Mouse (Mus musculus) heart, postnatal 36 days (tissue): ENCODE data around the gene Abhd11. TPM values are rescaled to one million over a fixed set of nuclear protein-coding genes. Genes with fewer than 3 reads are reported as not detected.
"Not testable (repeated sequence)": the region's sequence is repeated elsewhere in the genome, so short reads cannot be mapped to it uniquely, and the experiment has no call there.

Source experiments
- DNase-seq, 2 experiments: peaks; one replicate each; pipeline ENCODE4 v3.0.0; 2021 to 2022
- intact Hi-C: fragments of 180-260 bp; cut with DNase I; formaldehyde crosslinking; loops from one replicate; pipeline ENCODE4 v1.15.1; 2025
- total RNA-seq, 2 experiments: library from RNA; stranded (reverse); gene quantifications; 2 replicates each; pipeline ENCODE4 v1.2.3; 2021

Gene Abhd11
- total RNA-seq, 2 experiments from 2014 or later = 63.6 to 68.4 TPM

DNA sequence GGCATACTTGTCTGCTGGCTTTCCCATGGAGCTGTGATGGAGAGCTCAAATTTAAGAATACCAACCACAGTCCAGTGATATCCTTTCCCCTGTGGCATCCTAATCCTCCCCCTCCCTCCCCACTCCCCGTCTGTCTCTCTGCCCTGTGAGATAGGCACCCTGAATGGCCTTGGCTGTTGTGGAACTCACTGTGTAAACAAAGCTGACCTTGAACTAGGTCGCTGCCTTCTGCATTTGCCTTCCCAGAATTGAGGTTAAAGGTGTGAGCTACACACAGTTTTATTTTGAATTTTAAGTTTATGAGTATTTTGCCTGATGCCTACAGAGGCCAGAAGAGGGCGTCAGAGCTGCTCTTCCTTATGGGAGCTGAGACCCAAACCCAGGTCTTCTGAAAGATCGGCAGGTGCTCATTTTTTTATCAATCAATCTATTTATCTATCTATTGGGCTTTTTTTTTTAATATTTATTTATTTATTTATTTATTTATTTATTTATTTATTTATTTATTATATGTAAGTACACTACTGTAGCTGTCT, 7.3 kb downstream of the Abhd11 start:
- DNase-seq = no peak
- intact Hi-C loops = loop anchor here (5.0 to 10.0 kb wide), 2 partner anchors 86 to 269 kb away; no protein-coding TSS in a partner anchor

DNA sequence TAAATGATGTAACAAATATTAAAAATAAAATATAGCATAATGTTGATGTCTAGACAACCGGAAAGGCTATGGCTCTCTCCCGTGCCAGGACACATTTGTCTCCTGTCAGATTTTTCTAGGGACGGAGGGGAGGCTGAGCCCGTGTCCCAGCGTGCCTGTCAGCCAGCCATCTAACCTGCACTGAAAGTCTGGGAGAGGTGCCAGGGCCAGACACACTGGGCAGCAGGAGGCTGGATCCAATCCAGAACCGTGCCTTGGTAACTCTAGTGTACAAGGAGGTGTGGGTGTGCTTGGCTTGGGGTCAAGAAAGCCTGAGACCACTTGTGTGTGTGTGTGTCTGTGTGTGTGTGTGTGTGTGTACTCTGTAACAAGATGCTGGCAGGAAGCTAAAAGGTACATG, 12.9 kb downstream of the Abhd11 start:
- DNase-seq = peak; percentile 58 to 65
- intact Hi-C loops = no loop called here

DNA sequence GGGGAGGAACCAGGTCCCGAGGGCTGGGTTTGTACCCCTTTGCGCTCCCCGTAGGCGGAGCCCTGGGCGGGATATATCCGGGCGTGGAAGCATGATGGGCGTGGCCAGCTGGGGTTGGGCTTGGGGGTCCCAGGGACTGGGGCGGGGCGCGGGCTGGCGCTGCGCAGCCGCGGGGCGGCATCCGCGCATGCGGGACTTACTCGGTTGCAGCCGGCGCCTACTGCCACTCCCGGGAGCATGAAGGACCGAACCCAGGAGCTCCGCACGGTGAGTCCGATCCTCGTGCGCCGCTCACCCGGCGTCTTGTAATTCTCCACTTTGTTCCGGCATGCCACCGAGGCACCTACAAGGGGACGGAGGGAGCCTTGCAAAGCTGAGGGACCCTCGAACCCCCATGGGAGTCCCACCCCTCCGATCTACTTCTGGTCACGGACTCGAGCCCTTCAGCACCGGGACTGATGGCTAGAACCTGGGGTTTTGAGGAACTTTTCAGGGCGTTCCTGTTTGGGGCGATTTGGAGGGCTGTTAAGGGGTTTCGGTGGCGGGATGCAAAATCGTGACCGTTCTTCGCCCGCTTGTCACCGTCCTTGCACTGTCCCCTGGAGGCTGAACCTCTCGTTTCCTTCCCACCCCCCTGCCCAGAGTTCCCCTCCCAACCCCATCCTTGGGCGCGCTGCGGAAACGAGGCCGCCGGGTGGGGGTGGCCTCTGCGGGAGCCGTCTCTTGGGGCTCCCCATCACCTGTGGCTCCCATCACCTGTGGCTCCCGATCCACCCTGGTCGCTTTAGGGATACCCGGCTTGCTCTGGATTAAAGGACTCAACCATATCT, 14.6 kb downstream of the Abhd11 start, which contains the start of gene Stx1a:
Stx1a (plus strand) TSS at position 139 of the 830 bp plus-strand sequence.
- intact Hi-C loops = no loop called here
- peak; percentile 86 to 89 for DNase-seq

DNA sequence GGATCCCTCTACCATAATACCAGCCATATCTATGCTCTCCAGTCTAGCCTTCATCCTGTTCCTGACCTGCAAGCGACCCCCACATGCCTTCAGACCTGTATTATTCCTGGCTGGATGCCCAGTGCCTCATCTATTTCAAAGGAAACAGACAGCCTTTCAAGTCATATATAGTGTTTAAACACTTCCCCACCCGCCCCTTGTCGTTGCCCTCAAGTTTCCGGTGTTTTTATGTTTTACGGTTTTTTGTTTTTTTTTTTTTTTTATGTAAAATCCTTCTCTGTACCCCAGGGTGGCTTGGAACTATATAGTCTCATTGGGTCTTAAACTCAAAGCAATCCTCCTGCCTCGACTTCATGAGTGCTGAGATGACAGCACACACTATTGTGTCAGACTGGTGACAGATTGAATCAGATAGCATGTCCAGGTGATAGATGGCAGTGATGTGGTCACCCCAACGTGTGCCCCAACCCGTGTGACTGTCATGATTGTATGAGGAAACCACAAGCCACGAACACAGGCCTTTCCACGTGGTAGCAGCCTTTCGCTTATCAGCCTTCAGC, 15.8 kb downstream of the Abhd11 start:
- DNase-seq = no peak
- intact Hi-C loops = no loop called here

DNA sequence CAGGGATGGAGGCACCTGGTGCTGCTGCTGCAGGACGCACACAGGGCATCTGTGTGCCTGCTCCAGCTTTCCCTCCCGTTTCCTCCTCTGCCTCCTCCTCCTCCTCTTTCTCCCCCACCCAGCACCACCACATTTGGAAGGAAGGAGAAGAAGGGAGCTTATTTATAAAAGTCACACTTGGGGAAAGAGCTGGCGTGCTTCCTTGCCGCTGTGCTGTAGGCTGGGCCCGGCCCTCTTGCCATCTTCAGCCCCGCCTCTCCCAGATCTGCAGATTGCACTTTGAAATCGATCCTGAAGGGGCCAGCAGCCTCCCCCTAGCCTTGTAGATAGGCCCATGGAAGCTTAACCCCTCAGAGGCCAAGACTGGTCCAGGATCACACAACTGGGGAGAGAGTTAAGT, 16.9 kb downstream of the Abhd11 start:
- no peak for DNase-seq
- intact Hi-C loops = no loop called here

DNA sequence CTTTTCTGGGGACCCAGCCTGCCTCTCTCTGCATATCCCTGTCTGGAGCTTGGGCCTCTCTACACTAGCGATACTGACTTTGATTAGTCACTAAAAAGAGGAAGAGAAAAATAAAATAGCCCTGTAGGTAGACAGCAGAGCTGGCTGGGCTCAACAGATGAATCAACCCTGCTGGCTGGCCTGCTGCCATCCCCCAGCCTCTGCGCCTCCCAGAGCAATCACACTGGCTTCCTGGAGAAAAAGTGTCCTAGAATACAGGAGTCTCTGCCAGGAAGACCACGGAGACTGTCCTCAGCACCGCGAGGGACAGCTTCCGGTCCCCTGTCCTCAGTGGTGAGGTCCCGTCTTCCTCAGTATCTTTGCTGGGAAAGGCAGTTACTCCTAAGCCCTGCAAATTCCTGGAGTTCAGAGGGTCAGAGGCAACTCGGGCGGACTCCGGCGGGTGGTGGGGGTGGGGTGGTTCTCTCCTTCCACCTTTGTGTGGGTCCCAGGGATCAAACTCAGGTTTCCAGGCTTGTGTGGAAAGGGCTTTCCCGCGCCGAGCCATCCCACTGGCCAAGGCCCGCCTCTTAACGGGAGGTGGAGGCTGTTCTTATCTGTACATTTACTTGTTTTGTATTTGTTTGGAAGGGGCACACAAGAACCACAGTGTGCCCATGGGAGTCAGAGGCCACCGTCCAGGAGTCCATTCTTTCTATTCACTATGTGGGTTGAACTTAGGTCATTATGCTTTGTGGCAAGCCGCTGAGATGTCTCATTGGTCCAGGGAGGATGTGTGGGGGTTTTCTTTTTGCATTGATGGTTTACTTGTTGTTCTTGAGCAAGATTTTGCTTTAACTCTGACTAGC, 20.3 kb downstream of the Abhd11 start:
- intact Hi-C loops = no loop called here
- DNase-seq = peak; percentile 54 to 64

DNA sequence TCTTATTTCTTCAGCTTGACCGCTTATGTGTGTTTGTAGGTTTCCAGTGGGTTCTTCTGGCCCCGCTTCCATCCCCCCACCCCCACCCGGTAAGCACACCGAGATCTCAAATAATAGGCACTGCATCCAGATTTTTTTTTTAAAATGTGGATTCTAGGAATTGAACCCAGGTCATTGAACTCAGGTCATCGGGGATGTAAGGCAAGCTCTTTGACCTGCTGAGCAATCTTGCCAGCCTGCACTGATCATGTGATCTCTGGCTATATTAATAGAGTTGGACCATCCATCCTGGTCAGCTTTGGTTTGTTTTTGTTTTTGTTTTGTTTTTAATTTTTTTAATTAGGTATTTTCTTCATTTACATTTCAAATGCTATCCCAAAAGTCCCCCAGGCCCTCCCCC, 23.6 kb downstream of the Abhd11 start:
- DNase-seq = no peak
- intact Hi-C loops = no loop called here

DNA sequence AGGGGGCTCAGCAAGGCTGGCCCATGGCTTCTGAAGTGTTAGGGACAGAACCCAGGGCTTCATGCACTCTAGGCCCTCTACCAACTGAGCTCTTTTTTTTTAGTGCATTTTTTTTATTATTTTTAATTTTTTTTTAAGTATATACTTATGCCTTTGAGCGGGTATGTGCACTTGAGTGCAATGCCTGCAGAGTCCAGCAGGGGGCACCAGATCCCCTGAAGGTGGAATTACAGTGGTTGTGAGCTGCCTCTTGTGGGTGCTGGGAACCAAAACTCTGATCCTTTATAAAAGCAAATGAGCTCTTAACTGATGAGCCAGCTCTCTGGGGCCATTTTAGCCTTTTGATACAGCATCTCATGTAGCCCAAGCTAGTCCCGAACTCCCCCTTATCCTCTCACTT, 25.6 kb downstream of the Abhd11 start:
- intact Hi-C loops = no loop called here
- DNase-seq = no peak

DNA sequence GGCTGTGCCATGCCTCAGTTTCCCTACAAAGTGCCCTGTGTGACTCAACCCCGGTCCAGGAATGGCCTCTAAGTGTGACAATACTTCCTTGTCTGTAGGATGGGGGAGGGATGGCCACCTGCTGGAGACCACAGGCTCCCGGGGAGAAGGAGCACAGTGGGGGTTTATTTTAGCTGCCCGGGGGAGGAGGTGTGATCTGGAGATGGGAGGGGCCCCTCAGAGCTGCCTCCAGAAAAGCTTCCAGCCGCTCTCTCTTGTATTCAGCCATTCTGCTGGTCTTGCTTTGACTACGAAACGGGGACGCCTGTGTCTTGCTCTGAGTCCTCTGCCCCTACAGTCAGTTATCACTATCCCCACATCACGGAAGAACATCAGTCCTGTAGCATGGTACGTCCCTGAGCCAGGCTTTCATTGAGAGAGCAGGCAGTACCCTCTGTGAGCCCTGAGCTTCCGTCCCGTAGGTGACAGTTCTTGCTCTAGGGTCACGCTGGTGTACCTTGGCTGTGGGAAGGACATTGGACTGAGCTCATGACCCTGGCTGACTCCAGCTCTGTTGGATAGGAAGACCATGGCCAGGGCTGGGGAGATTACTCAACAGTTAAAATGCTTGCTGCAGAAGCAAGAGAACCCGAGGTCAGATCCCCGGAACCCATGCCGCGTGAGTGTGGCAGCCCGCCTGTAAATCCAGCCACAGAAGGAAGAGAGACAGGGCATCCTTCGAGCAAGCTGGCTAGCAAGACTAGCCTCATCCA, 26.8 kb downstream of the Abhd11 start:
- intact Hi-C loops = no loop called here
- DNase-seq = no peak

DNA sequence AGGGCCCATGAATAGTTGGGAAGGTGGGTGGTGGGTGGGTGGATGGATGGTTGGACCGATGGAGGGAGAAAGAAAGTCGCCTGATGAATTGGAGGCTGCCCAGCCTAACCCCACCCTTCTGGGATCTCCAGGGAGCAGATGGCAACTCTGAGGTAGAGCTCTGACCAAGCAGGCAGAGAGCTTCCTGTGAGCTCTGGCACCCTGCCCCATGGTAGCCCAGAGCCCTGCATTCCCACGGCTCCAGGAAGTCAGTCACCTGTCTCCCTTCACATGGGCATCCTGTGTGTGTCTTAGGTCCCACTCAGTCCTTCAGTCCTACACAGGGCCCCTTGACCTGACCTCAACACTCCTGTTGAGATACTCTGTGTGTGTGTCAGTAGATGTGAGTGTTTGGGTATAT, 29.0 kb downstream of the Abhd11 start:
- DNase-seq = no peak
- intact Hi-C loops = no loop called here

DNA sequence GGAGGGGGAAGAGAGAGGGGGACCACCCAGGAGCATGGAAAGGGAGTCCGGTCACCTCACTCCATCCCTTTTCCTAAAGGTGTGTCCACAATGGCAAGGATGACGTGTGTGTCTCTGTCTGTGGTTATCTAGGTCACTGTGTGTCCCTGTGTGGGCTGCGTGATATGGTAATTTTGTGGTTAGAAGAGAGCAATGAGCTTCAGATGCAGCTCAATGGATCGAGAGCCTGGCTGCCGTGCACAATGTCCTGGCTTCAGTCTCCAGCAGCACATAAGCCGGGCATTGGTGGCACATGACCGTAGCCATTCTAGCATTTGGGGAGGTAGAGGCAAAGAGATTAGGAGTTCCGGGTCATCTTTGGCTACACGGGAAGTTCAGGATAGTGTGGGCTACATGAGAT, 30.6 kb downstream of the Abhd11 start:
- DNase-seq = no peak
- intact Hi-C loops = no loop called here

DNA sequence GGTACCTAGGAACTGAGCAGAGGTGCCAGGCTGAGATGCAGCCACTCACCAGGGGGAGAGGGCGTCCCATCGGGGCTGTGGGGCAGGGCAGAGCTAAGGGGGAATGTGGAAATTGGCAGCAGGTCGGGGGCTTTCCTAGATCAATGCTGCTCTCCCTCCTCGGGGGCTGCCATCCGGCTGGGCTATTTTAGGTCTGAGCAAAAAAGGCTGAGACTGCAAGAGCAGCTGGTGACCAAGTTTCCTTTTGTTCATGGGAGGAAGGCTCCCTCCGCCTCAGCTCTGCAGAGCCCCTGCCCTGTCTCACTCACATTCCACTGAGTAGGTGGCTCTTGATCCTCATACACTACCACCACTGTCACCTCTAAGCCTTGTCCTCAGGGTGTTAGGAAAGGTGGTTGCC, 31.1 kb downstream of the Abhd11 start:
- intact Hi-C loops = no loop called here

DNA sequence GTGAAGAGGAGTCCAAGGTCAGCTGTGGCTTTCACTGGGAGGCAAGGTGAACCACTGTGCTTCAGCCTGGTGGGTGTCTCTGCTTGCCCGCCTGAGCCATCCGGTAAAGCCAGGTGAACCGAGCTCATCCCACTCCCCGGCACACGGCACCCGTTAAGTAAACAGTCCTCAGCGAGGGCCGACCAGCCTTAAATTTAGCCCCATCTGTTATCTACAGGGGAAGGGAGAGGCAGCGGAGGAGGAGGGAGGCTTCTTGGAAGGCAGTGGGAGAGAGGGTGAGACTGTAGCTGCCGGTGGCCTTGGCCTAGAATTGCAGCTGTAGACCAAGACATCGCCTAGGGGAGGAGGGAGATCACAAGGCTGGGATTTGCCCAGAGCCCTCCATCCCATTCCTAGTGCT, 31.8 kb downstream of the Abhd11 start:
- no peak for DNase-seq
- intact Hi-C loops = no loop called here

More for the DNA sequence above, 31.1 kb downstream of the Abhd11 start:
- no peak for DNase-seq

DNA sequence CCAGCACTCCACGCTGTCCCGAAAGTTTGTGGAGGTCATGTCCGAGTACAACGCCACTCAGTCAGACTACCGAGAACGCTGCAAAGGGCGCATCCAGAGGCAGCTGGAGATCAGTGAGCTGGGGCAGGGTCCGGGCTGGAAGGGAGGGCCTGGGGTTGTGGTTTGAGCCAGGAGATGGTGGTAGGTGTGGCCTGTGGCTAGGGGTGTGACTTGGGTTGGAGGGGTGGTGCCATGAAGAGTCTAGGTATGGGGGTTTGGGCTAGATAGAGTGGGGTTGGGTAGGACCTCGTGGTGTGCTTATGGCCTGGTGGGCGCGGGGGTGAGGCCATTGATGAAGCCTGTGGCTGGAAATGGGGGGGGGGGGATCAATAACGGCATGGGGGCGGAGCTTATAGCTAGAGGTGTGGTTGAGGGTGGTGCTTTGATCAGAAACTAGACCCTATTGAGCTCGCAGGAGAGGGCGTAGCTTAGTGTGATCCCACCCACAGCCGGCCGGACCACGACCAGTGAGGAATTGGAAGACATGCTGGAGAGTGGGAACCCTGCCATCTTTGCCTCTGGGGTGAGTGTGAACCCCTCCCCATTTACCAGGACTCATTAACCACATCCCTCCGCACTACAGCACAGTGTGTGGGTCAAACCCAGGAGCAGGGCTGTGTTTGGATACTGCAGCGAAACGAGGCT, 33.3 kb downstream of the Abhd11 start:
- no peak for DNase-seq
- intact Hi-C loops = no loop called here

DNA sequence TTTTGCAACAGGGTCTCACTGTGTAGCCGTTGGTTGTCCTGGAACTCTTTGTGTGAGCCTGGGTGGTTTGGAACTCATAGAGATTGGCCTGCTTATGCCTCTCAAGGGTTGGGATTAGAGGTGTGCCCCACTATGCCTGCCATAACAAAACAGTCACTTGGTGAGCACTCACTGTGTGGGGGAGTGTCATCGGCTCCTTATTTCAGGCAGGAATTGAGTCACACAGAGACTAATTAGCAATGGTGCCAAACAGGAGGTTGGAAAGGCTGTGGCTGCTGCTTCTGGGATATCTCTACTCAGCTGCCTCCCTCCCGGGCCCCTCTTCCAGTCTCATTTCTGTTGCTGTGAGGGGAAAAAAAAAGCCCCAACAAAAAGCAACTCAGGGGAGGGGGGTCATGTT, 35.6 kb downstream of the Abhd11 start:
- no peak for DNase-seq
- intact Hi-C loops = no loop called here

DNA sequence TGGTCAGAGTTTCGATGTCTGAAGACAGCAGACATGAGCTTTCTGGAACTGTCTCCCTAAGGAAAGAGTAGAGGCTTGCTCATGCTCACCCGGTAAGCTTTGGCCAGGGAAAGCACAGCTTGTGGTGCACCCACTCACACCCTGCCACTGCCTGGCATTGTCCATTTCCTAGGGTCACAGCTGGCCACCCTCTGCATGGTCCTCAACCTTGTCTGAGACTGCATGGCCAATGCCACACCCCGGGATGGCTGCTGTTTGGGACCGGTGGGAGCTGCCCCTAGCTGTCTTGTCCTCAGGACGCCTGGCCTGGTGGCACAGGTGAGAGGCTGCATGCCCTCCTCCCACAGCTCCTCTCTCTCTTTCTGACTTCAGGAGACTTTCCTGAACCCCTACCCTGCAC, 39.6 kb downstream of the Abhd11 start:
- intact Hi-C loops = no loop called here
- DNase-seq = no peak

DNA sequence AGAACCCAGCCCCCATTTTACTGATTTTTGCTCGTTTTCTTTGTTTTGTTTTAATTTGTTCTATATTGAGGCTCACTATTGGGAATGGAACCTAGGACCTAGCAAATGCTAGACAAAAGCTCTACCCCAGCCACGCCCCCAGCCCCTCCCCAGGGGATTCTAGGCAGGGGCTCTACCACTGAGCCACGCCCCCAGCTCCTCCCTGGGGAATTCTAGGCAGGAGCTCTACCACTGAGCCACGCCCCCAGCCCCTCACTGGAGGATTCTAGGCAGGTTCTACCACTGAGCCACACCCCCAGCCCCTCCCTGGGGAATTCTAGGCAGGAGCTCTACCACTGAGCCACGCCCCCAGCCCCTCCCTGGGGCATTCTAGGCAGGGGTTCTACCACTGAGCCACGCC, 40.3 kb downstream of the Abhd11 start:
- intact Hi-C loops, DNase-seq: not testable (repeated sequence)

DNA sequence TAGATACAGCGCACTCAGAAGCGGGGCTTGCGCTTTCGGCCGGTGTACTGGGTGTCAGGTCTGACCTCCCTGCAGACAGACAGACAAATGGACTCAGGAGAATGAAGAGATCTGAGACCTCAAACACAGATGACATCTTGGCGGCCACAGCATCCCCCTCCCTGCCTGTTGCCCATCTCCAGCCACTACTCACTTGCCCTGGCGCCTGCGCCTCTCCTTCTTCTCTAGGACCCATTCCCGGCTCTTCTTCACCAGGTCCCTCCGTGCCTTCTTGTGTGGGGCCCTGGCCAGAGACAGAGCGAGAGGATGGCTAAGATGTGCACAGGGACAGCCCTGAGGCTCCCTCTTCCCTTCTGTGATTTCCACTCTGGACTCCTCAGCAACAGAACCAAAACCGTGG, 44.4 kb downstream of the Abhd11 start:
- intact Hi-C loops = no loop called here
- no peak for DNase-seq
